Mouse (Mus musculus) E14TG2a.4 (cell line): ENCODE data around the gene Abca2.

Experiments
- H3K27me3 ChIP-seq: 2 replicates; pipeline ENCODE4 v1.6.1; 2014; ENCODE audit warnings: low read length, control low read depth; ENCODE audit not compliant: insufficient read depth
- H3K36me3 ChIP-seq: 2 replicates; pipeline ENCODE4 v1.6.1; 2014; ENCODE audit warnings: low read length, control low read depth; ENCODE audit not compliant: insufficient read depth
- H3K4me1 ChIP-seq: replicated peaks from 2 replicates; pipeline ENCODE4 v1.6.1; 2014; ENCODE audit warnings: low read depth, low read length, control low read depth
- H3K4me3 ChIP-seq: replicated peaks from 2 replicates; pipeline ENCODE4 v1.5.1; 2014; ENCODE audit warnings: mild to moderate bottlenecking, low read length
- H3K9me3 ChIP-seq: 2 replicates; pipeline ENCODE4 v1.6.1; 2014; ENCODE audit warnings: low read length, control low read depth
- CTCF ChIP-seq: conservative IDR thresholded peaks from 2 replicates; pipeline ENCODE4 v1.5.1; 2014; ENCODE audit warnings: low read length
- NANOG ChIP-seq: IDR thresholded peaks from 2 replicates; pipeline ENCODE4 v1.6.1; 2014; ENCODE audit warnings: borderline replicate concordance, low read length, mixed read lengths
- POU5F1 ChIP-seq: IDR thresholded peaks from 2 replicates; pipeline ENCODE4 v1.6.1; 2014; ENCODE audit warnings: low read length, borderline replicate concordance

Abca2 gene

GRCm38 (mm10) chr2:25430395-25431233 is 2.1 kb downstream of the Abca2 start:
- Histone ChIP-seq H3K9me3 (no peaks in the 10 kb centered on the region), H3K27me3 (peaks cover 58% of the 10 kb centered on the region), H3K4me1 (peaks cover 25% of the 10 kb centered on the region), H3K4me3 (no peak overlapping the region), H3K36me3 (no peaks in the 10 kb centered on the region)
- TF ChIP-seq NANOG, result no peak
- TF ChIP-seq CTCF, result no peak
- no peak for TF ChIP-seq POU5F1

GRCm38 (mm10) chr2:25431308-25431855 is 2.9 kb downstream of the Abca2 start:
- peaks cover 56% of the 10 kb centered on the region for H3K27me3 ChIP-seq
- no peak overlapping the region for H3K4me3 ChIP-seq
- no peaks in the 10 kb centered on the region for H3K9me3 ChIP-seq
- TF ChIP-seq CTCF (no peak), NANOG (no peak), POU5F1 (no peak)
- peaks cover 22% of the 10 kb centered on the region for H3K4me1 ChIP-seq
- peaks cover 1% of the 10 kb centered on the region; the same call in 1 of the 2 replicates for H3K36me3 ChIP-seq

- H3K4me3 ChIP-seq, result no peak overlapping the region
- H3K9me3 ChIP-seq, result no peaks in the 10 kb centered on the region
- peaks cover 55% of the 10 kb centered on the region for H3K27me3 ChIP-seq
- H3K36me3 ChIP-seq, result peaks cover 9% of the 10 kb centered on the region; the same call in 1 of the 2 replicates
- TF ChIP-seq POU5F1 (no peak), NANOG (no peak), CTCF (no peak)
- peaks cover 26% of the 10 kb centered on the region for H3K4me1 ChIP-seq
Observed at GRCm38 (mm10) chr2:25432326-25433098, 4.0 kb downstream of the Abca2 start.

GRCm38 (mm10) chr2:25433101-25433500 is 4.6 kb downstream of the Abca2 start:
- Histone ChIP-seq H3K4me1 (peaks cover 28% of the 10 kb centered on the region), H3K27me3 (peaks cover 55% of the 10 kb centered on the region), H3K36me3 (peaks cover 9% of the 10 kb centered on the region; the same call in 1 of the 2 replicates), H3K9me3 (no peaks in the 10 kb centered on the region), H3K4me3 (no peak overlapping the region)
- TF ChIP-seq POU5F1 (no peak), NANOG (no peak), CTCF (no peak)

GRCm38 (mm10) chr2:25434292-25434691 is 5.8 kb downstream of the Abca2 start:
- TF ChIP-seq CTCF (no peak), POU5F1 (no peak), NANOG (no peak)
- Histone ChIP-seq H3K36me3 (peaks cover 15% of the 10 kb centered on the region), H3K4me3 (no peak overlapping the region)

GRCm38 (mm10) chr2:25436286-25436820 is 7.8 kb downstream of the Abca2 start:
- Histone ChIP-seq H3K9me3 (no peaks in the 10 kb centered on the region), H3K36me3 (peaks cover 15% of the 10 kb centered on the region), H3K4me3 (no peak overlapping the region), H3K27me3 (peaks cover 43% of the 10 kb centered on the region), H3K4me1 (peaks cover 32% of the 10 kb centered on the region)
- no peak for TF ChIP-seq NANOG
- TF ChIP-seq CTCF, result no peak
- no peak for TF ChIP-seq POU5F1

More at GRCm38 (mm10) chr2:25434292-25434691, 5.8 kb downstream of the Abca2 start:
- H3K27me3 ChIP-seq, result peaks cover 50% of the 10 kb centered on the region
- no peaks in the 10 kb centered on the region for H3K9me3 ChIP-seq
- peaks cover 29% of the 10 kb centered on the region for H3K4me1 ChIP-seq

GRCm38 (mm10) chr2:25441067-25441466 is 12.6 kb downstream of the Abca2 start:
- no peak for TF ChIP-seq NANOG
- TF ChIP-seq POU5F1, result no peak
- TF ChIP-seq CTCF, result no peak
- peak overlapping the region; percentile 37 for H3K4me3 ChIP-seq
- H3K4me1 ChIP-seq, result peaks cover 47% of the 10 kb centered on the region
- H3K27me3 ChIP-seq, result peaks cover 34% of the 10 kb centered on the region
- H3K9me3 ChIP-seq, result no peaks in the 10 kb centered on the region
- peaks cover 31% of the 10 kb centered on the region for H3K36me3 ChIP-seq

- peaks cover 22% of the 10 kb centered on the region for H3K36me3 ChIP-seq
- no peak overlapping the region for H3K4me3 ChIP-seq
- TF ChIP-seq POU5F1 (no peak), CTCF (no peak), NANOG (no peak)
- H3K9me3 ChIP-seq, result no peaks in the 10 kb centered on the region
- peaks cover 51% of the 10 kb centered on the region for H3K4me1 ChIP-seq
- peaks cover 36% of the 10 kb centered on the region for H3K27me3 ChIP-seq
Observed at GRCm38 (mm10) chr2:25442682-25443081, 14.2 kb downstream of the Abca2 start.
